Mouse (Mus musculus) right cerebral cortex, postnatal 4 days (tissue): ENCODE data around the gene Hus1.
A peak's percentile ranks its signal among the peaks of the same experiment; 100 is the strongest.

ENCODE experiments used
- DNase-seq: peaks from one replicate; pipeline ENCODE4 v3.0.0-alpha.2; 2022

Hus1 gene

GRCm38 (mm10) chr11:9010853-9011339, at the start of gene Hus1:
Gene Hus1, minus strand, starts transcription at chr11:9011191.
- DNase-seq, result peak; percentile 74

DNA sequence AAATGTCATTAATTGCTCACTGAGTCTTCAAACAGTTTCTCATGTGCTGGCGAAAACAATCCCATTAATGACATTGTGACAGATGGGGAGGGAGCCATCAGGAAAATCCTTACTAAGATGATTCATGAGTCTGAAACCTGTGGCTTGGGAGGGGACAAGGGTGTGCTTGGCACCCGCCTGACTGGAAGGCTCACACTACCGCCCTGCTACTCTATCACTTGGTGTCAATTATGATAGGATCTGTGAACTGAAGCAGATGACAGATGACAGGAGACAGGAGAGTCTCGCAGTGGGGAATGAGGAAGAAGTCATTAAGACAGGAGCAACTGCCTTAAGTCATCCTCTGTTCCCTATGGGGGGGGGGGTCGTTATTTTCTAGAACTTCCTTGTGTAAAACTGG, 49.5 kb upstream of the Hus1 start:
- no peak for DNase-seq

- no peak for DNase-seq
Measured at GRCm38 (mm10) chr11:9060029-9060428, 49.0 kb upstream of the Hus1 start.

DNA sequence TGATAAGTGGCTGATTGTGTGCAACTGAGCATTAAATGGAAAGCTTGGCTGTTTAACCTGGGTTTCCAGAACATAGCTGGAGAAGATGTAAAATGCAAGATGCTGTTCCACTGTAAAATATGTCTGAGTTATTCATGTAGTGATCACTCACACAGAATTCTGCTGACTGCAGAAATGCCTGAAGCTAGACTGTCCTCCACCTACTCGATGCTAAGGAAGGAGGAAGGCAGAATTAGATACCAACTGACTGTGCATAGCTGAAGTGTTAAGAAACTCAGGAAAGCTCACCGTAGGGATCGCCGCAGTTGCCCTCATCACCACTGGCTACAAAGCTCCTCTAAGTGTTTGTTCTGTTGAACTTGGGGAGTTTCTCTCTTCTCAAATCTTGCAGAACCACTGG, 46.7 kb upstream of the Hus1 start:
- no peak for DNase-seq

- no peak for DNase-seq
Measured at GRCm38 (mm10) chr11:9056937-9057336, 45.9 kb upstream of the Hus1 start.

DNA sequence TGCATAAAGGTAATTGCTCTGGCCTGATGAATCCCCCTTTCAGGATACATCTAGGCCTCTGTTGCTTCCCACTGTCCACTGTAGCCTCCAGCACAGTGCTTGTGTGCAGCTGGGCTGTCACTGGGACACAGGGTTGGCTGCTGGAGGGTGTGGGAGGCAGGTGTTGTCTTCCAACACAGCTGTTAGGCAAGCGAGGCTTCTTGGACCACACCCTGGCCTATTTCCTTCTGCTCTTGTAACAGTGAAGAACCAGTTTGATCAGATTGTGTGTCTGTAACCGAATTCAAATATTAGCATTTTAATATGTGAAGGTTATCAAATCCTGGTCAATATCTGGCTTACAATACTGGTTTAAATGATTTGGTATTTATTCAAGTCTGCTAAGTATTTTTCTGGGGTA, 40.9 kb upstream of the Hus1 start:
- DNase-seq, result no peak

- no peak for DNase-seq
Measured at GRCm38 (mm10) chr11:9050241-9050640, 39.2 kb upstream of the Hus1 start.

DNA sequence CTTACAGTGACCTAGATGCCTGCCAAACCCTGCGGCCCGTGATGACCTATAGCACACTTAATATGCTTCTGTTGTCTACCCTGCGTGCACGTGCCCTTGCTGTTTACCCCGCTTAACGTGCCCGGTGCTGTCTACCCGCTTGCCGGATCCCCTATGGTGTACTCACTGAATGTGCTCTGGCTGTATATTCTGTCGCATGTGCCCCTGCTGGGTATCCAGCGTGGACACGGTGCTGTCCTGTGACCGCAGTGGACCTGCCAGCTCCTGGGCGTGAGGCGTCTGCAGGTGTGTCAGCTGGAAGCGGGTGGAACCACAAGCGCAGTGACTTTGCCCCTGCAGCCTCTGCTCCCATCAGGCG, 37.7 kb upstream of the Hus1 start, which contains the start of gene Sun3:
Gene Sun3 (minus strand): TSS at position 289 of the 358 bp plus-strand sequence.
- no peak for DNase-seq

GRCm38 (mm10) chr11:9048011-9048702, 37.2 kb upstream of the Hus1 start, which contains the start of gene Gm11992:
Gene Gm11992, plus strand, starts transcription at chr11:9048594.
- DNase-seq, result peak; percentile 81

DNA sequence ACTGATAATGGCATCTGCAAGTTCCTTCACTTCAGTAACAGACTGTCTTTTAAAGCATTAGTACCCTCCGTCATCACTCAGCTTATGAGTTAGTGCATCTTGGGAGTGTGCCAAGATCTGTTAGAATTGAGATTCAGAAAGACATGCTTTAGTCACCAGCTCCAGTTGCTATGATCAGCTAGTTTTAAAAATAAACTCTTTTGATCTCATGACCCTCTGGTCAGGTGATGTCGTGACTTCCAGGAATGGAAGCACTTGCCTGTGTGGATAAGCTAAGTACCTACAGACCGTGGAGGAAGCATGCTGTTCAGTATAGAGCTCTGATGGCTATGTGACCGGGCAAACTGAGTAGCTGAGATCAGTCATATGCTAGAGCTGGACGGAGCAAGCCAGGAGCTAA, 36.1 kb upstream of the Hus1 start:
- no peak for DNase-seq

DNA sequence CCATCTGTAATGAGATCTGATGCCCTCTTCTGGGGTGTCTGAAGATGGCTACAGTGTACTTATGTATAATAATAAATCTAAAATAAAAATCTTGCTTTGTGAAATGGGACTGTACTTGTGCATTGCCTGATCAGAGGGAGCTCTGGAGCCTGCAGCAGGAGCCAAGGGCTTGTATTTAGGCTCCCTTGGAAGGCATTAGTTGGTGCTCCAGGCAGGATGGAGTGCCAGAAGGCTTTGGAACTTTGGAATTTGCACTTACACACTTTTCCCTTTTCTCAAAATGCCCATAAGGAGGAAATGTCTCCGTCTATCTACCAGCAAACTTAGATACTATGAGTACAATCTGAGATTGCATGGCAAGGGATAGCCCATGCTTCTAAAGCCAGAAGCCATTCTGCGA, 35.6 kb upstream of the Hus1 start:
- no peak for DNase-seq

- no peak for DNase-seq
Measured at GRCm38 (mm10) chr11:9031530-9031929, 20.5 kb upstream of the Hus1 start.

GRCm38 (mm10) chr11:9025211-9025610, 14.2 kb upstream of the Hus1 start:
- no peak for DNase-seq

DNA sequence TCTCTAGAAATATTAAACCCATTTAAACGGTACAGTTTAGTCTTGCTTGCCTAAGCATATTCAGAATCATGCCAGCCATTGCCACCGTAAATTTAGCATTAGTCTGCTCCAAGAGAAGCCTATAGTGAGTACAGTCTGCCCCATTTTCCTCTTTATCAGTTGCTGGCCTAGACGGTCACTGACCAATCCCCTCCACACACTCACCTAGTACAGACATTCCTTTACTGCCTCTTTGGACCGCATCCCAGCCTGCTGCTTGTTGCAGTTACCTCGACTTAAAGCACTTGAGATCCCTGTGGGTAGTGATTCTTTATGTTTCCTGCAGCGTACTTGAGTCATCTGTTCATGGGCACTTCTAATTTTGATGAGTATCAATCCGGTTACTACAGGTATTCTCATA, 13.8 kb upstream of the Hus1 start:
- DNase-seq, result no peak

DNA sequence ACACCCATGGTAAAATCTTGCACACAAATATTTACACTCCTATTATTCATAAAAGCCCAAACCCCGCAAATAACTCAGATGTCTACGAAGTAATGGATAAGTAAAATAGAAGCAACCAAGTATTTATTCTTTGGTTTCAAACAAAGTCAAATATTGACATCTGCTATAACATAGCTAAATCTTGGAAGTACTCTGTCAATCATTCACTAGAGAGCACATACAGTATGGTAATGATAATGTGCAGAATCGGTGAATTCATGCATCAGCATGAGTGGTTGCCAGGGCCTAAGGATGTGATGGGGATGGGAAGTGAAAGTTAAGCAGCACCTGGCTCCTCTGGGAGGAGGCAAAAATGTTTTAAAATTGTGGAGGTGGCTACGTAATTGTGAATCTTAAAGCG, 9.2 kb upstream of the Hus1 start:
- no peak for DNase-seq

DNA sequence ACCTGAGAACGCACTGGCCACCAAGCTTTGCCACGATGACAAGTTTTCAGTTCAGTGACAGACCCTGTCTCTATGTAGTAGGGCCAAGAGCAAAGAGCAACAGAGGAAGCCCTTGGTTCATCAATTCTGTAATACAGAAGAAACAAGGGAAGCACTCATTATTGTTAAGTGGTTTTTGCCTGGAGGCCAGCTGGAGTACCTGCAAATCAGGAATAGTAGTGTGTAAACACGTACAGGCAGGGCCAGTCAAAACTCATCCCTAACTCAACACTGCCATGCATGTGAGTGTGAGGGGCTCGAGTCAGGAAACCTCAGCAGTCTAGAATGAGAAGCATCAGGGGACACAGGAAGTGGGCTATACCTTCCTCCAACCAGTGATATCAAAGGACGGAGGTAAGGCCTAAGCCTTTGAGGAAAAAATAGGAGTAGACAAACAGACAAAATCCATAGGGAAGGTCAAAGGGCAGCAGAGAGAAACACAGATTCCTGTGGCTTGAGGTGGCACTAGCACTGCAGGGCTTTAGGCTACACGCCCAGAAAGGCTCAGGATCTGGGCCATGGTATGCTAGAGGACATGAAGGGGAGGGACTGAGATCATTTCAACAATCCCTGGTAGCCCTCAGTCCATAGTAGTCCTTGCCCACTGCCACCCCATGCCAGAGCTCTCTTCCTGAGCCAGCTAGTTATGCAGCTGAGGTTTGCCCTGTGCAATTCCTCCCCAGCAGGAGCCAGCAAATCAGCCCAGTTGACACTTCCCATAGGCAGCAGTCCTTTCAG, 7.7 kb upstream of the Hus1 start:
- DNase-seq, result no peak

DNA sequence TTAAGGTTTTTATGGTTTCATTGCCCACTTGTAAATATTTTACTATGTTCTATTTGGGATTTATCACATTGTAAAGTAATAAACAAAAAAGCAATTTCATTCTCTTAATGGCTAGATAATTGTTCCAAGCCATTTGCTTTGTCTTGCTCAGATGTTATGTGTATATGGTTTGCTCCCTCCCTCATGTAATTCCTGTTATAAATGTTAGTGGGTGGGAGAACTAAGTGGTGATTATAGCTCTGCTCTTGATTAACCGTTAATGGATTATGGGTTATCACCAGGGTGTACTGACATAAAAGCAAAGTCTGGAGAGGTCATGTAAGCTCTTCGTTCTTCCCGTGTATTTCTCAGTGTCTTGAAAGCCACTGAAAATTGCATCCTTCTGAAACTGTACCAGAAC, 3.7 kb upstream of the Hus1 start:
- DNase-seq, result no peak

DNA sequence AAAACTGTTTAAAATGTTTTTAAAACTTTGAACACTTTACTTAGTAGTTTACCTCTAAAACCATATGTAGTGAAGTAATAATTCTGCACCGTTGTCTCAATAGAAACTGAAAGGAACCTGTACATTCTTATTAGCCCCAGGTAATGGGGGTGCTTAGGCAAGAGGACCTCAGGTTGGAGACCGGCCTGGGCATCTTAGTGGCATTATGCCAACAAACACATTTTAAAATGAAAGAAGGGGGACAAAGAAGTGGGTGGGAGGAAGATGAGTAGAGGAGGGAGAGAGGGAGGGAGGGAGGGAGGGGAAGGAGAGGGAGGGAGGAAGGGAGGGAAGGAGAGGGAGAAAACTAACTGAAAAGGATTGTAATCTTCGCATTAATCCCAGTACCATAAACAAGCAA, 357 bp upstream of the Hus1 start:
- no peak for DNase-seq

GRCm38 (mm10) chr11:9010416-9010815, 575 bp downstream of the Hus1 start:
- DNase-seq, result peak; percentile 21

GRCm38 (mm10) chr11:9008761-9009160, 2.2 kb downstream of the Hus1 start:
- no peak for DNase-seq

DNA sequence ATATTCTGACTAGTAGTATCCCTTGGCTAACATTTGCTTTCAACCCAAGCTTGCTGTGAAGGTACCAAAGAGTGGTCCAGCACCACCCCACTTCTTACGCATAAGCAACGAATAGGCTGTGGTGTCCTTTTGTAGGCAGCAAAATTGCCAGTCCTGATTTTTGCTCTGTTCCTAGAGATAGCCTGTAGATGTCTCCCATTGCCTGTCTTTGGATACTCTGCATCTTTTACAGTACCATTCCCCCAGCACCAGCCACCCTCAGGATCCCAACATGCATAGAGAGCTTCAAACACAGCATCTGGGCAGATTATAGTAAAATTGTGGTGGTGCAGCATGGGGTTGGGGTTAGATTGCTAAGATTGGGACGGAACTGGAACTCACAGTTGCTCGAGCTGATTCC, 22.9 kb downstream of the Hus1 start:
- DNase-seq, result no peak

DNA sequence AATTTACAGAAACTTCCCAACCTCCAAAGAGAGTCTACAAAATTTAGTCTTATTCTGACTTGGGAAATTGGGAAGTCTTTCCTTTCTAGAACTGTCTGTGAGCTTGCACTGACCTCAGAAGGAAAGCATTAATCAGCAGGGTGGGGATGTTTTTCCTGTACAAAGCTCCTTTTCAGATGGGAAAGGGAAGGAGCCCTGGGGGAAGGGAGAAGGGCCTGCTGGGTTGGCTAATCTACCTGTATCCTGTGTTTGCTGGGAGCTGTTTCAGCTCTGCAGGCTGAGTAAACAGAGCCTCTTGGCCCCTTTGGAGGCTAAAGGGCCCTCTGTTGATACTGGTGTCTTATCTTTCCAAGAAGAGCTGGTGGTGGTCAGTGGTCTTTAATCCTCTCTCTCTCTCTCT, 24.9 kb downstream of the Hus1 start:
- no peak for DNase-seq

DNA sequence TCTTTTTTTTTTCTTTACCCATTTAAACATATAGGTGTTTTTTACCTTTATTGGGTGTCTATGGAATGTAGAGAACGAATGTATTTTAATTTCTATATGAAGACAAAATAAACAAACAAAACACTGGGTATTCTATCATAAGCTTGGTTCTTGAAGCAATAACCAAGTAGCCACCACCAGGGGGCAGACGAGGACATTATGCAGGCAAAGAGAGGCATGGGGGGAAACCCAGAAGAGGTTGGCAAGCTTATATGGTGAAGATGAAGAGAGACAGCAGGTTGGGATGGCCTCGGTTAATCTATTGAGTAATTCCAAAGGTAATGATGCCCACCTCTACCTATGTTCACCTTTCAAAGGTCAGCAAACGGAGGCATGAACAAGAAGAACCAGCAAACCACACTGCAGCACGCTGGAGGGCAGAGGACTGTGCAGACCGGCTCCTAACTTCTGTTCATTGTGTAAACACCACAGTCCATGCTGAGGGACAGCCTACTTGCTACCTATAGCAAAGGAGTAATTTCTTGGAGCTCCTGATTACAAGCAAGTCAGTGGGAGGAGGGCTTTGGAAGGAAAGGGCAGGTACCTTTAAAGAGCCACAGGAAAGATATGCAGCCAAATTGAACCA, 27.6 kb downstream of the Hus1 start:
- DNase-seq, result peak; percentile 84

- DNase-seq, result no peak
Measured at GRCm38 (mm10) chr11:8978154-8978553, 32.8 kb downstream of the Hus1 start.
